Mouse (Mus musculus) WW6 (cell line): ENCODE data around the gene Prkcb.

ENCODE experiments used
- DNase-seq: peaks from one replicate; pipeline ENCODE4 v3.0.0-alpha.2; 2013; ENCODE audit warnings: low read depth, low spot score

Prkcb gene

DNA sequence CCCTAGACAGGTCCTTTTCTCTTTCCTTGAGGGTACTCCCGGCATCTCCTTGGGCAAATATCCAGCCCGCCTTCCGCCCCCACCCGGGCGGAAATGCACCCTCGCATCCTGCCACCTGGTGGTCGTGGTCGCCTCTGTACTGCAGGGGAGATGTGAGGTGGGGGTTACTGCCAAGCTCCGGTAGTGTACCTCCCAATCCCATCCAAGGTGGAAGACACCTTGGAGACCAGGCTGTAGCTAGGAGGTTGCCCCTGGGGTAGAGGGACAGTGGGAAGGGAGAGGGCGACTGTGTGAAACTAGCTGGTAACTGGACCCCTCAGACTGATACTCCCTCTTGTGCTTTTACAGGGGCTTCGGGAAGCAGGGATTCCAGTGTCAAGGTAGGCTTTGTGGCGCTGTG lies 1.6 kb downstream of the Prkcb start:
- DNase-seq = no peak

DNA sequence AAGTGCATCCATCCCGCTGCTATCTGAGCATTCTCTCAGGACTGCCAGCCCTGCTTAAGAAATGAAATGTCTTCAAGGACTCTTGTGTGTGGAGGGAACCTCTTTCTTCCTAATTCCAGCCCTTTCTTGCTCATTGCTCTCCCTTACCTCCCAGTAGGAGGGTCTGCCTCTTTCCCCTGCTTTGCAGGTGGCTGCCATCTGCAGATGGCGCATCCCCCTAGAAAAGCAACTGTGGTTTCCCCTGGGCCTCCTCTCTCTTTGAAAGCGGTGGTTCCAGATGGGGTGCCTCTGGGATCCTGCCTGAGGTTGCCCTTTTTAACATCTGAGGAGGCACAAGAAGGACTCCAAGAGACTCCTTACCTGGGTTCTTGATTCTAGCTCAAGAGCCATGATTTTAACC lies 2.2 kb downstream of the Prkcb start:
- no peak for DNase-seq

DNA sequence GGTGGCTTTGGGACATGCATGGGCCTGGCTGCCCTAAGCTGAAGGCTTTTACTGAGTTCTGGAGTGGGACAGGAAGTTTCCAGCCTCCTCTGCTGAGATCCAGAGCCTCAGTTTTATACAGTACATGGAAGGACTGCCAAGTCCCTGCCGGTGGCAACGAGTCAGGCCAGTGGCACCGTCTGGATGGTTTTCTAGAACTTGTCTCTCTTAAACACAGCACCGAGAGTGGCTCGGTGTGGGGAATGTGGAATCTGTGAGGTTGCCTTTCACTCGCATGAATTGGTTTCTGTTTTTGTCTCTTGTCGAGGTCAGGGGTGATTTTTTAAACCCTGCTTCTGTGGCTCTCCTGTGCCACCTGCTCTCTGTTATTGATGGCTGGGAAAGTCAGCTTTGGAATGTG lies 3.6 kb downstream of the Prkcb start:
- no peak for DNase-seq

DNA sequence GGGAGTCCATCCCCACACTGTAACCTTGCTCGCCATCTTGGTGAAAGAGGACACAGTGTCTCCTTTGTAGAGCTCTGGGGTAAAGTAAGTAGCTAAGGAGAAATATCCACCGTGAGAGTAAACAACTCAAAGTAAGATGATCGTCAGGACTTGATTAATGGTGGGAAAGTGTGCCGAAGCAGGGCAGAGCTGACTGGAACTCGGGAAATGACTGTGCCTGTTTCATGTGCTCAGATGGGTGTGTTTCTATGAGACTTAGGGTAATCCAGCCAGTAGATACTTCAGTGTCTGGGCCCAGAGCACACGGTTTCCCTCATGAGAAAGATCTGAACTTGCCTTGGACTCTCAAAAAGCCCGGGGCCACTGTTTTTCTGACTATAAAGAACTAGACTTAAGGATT lies 5.6 kb downstream of the Prkcb start:
- no peak for DNase-seq

DNA sequence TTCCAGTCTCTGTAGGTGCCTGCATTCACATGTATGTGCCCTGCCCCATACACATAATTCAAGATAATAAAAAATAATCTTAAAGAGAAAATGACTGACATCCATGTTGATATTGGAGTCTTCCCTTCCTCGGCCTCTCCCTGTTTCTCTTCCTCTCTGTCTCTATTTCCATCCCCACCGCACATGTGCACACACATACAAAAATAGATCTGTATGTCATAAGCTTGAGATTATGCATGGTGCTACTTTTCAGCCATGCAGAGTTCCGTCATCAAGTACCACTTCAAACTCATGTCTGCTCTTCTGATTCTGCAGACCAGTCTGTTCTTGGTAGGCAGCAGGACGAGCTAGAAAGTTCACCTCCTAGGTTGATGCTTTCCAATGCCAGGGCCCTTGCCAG lies 6.8 kb downstream of the Prkcb start:
- no peak for DNase-seq

DNA sequence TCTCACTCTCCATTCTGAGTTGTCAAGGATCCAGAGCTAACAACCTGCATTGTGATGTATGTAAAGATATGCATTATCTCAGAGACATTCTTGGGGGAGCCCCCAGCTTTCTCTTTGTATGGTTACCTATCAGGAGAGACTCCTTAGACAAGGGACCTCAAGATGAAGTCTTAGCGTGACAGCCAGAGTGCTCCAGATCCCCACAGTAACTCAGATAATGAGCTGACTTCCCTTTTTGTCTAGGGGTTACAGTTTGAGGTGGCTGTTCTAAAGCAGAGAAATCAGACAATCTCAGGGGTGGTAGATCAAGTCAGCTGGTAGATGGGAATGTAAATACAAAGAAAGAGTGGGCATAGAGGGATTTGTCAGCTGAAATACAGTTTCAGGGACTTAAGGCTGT lies 7.8 kb downstream of the Prkcb start:
- DNase-seq = no peak

DNA sequence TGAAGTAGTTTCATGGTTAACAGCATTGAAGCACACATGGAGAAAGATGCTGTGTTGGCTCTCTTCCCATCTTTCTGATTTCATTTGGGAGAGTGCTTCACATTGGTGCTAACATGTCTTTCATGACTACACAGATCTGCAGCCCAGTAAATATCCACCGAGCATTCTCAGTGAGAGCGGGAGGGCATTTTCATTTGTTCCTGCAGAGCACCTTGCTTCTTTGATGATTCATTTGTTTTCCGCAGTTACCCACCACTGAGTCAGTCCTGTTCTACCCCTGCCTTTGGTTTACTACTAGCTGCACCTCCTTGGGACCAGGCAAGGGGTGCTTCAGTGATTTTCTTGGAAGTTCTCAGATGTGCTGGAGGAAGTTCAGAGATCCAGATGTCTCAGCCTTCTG lies 8.3 kb downstream of the Prkcb start:
- no peak for DNase-seq

DNA sequence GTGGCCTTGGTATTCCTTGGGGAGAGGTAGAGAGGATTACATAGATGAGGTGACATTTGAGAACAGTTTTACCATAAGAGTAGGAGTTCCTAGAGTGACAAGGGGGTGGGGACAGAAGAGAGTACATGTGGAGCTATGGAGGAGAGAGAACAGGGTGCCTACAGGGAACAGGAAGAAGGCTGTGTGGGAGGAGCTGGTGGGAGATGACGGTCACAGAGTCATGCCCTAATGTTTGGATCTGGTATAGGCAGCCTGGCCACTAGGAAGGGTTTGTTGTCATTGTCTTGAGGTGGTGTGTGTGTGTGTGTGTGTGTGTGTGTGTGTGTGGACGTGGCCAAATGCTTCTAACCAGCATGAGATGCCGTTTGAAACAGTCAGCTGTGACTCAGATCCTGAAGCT lies 9.1 kb downstream of the Prkcb start:
- no peak for DNase-seq

DNA sequence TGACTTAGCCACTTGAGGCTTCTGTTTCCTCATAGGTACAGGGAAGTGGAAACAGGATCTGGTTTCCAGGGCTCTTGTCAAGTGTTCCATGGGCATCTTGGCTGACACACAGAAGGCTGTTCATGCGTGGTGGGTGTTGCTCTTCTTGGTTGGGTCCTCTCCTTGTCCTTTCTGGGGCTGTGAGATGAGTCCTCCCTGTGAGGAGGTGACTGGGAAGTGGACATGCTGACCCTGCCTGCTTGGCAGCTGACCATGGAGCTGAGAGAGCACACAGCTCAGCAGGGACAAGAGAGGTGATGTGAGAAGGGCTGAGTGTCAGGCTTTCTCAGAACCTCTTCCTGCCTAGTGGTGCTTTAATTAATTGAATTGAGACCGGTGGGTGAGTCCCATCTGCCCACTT lies 10.2 kb downstream of the Prkcb start:
- no peak for DNase-seq

DNA sequence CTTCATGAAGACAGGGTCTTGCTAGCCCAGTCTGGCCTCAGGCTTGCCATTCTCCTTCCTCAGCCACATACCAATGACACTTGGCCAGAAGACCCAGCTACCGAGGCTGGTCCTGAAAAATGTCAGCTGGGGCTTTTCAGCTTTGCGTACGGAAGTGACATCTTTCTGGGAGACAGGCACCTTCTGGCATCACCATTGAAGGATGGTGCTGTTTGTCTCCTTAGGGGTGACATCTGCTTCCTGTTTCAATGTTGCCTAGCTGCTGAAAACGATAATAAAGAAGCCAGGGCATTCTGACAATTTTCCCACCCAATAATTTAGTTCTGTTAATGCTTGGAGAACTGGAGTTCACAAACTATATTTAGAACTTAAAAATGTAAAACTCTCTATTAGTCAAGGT lies 12.0 kb downstream of the Prkcb start:
- DNase-seq = no peak

DNA sequence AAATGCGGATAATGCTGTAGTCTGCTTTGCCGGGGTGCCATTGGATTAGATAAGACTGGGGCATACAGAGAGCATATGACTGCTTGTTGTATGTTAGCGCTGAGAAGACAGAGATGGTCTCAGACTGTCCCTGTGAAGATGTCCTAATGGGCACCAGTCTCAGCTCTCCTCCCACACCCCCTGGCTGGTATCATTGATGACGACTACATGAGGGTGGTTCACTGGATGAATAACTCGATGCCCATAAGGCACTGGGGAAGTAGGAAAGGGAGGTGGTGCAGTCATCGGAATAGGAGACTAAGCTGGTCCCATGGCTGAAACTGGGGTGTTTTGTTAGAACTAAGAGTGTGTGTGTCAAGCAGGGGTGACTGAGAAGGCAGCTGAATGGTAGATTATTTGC lies 14.0 kb downstream of the Prkcb start:
- no peak for DNase-seq

DNA sequence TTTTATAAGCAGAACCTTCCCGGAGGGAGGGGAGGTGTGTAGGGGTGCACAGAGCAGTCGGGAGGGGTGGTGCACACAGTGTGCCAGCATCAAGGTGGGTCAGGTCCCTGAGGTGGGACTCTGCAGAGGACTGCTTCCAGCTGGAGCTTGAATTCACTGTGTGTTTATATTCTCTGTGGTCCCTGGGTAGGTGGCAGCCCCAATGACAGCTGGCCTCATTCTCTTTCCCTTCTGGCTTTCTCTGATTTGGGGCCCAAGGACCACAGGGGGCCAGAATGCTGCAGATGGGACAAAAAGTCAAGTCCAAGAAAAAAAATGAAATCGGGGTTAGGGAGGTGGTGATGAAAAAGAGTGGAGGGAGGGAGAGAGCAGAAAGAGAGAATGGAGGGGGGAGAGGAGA lies 15.4 kb downstream of the Prkcb start:
- DNase-seq = no peak

DNA sequence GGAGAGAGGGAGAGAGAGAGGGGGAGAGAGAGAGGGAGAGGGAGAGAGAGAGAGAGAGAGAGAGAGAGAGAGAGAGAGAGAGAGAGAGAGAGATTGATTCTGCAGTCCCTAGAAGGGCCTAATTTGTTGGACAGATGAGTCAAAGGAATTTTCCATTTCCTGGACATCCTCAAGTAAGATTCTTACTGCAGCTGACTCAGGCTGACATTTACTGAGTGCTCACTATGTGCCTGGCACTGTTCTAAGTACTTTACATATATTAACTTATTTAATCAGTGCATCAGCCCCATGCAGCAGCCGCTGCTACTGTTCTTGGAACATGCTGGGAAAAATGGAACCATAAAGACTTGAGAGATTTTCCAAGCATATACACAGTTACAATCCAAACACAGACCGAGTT lies 16.0 kb downstream of the Prkcb start:
- DNase-seq = no peak

DNA sequence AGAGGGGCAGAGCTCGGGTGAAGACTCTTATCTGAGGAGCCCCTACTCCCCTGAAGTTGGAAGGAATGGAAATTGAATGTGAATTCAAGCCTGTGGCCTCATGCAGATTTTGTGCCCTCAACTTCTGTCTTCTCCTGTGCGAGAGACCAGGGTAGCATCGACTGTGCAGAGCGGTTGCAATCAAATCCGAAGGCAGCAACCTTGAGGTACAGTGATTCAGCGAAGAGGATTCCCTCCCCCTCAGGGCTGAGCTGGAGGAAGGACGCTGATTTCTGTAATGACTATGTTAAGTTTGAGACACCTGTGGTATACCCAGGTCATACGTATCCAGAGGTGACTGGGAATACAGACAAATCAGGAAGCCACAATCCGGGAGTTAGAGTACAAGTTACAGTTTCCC lies 18.7 kb downstream of the Prkcb start:
- DNase-seq = no peak

DNA sequence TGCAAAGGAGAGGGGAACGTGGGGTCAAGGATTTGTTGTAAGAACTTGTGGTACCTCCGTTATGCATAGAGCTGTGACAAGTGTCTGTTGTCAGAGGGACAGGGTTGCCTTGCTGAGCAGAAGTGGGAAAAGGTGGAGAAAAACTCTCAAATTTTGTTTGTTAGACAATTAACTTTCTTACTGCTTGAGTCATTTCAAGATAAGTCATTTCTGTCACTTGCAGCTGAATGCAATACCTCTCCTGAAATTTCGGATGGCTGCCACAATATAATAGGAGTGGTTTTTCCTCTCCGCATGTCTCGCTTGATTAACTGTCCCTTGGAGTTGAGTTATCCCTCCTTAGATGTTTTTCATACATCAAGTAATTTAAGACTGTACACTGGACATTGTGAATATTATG lies 20.1 kb downstream of the Prkcb start:
- DNase-seq = no peak

DNA sequence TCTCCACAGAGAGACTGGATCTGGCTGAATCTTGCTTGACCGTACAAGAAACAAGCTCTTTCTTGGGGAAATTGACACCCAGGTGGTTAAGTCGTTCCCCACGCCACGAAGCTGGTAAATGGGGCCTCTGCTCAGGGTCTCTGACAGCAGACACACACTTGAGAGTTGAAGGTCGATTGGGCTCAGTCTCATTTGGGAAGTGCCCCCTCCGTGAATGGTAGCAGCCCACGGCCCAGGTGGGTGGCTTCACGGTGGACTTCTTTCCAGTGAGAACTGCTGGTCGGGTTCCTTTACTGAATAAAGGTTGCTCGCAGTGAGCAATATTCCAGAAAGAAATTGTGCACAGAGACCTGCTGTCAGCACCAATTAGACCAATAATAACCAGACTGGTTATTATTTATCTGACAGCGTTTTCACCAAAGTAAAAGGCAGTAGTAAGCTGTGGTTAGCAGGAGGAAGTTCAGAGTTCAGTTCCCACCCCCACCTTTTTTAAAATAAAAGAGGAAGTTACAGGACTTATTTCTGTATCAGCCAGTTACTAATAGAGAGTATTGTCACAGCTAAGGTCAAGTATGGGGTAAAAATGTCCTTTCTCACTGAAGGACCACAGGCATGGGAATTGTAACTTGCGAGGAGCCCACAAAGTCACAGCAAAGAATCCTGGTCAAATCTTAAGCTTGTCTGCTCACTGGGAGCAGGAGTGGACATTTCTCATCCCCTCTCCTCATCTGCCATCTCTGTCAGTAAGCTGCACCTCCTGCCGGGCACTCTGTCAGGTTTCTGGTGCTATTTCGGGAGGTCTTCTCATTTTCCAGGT lies 21.6 kb downstream of the Prkcb start:
- DNase-seq = no peak

DNA sequence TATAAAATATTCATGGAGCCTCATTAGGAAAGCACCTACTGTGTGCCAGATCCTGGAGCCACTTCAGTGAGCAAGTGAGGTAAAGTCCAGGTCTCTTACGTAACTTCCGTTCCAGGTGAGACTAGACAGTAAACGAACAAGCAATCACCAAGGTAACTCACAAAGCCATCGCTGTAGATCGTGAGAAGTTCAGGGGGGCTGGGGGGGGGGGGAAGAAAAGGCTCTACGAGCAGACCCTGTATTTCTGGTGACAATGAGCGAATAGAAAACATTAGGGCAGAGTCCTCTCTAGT lies 22.1 kb downstream of the Prkcb start:
- DNase-seq = no peak

DNA sequence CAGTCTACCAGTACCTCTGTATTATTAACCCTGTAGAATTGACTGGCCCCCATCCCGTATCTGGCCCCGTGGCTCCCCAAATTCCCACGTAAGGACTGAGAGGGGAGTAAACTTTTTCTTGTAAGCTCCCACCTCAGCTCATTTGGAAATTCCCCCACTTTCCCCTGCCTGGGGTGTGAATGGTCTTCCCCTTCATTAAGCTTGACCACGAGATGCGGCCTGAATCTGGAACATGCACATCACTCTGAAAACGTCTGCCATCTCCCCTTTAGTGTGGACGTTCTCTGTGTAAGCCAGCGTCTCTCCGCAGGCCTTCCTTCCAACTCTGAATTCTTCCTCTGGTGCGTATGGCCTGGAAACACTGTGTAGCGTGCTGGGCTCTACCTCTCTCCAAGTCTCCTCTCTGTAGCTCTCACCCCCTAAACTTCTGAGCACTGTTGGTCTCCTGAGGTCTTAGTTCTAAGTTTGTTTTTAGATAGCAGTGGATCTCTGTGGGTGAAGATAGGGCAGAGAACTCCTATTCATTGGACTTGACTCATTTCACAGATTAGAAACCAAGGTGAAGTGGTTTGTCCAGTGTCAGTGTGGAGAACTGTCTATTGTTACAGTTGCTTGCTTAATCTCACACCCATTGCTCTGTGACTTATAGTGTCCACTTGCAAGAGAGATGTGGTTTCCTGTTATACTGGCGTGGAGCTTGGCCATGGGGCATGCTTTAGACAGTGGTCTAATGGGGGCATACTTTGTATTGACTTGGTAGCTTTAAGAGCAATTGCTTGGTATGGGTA lies 25.3 kb downstream of the Prkcb start:
- no peak for DNase-seq

DNA sequence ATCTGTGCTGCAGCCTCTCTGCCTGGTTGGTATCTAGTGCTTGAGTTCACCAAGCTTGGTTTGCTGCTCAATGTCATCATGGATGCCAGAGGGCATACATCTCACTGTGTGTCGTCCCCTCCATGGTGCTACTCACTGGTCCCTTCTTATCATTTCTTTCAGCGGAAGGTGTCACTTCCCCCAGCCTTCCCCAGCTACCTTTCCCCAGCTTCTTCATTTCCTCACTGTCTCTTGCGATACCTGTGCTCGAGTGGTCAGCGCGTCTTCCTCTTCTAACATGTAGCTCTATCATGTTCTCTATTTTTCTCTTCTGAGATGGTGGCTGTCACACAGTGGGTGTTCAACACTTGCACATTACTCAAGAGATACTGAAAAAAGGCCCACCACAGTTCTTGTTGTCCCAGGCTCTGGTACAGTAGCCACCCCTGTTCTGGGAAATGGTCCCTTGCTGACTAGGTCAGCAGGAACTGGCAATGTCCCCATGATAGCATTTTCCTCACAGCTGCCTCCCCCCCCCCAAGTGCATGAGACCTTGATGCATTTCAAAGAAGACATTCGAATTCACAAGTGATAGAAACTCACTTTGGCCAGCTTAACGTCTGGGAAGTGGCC lies 27.3 kb downstream of the Prkcb start:
- no peak for DNase-seq

DNA sequence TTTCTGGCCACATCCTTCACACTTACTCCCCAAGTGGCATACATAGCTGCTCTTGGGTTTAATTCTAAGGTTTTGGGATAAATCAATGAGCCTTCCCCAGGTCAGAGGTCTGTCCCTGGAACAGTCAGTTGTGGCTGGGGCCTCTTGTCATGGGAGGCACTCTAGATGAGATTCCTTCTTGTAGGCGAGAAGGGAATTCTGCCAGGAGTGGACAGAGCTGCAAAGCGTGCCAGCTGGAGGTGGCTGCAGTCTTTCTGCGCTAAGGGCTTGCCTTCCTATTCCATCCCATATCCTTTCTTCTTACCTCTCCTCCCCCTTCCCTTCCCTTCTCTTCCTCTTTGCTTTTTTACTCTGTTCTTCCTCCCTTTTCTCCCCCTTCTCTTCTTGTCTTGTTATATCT lies 28.1 kb downstream of the Prkcb start:
- no peak for DNase-seq

DNA sequence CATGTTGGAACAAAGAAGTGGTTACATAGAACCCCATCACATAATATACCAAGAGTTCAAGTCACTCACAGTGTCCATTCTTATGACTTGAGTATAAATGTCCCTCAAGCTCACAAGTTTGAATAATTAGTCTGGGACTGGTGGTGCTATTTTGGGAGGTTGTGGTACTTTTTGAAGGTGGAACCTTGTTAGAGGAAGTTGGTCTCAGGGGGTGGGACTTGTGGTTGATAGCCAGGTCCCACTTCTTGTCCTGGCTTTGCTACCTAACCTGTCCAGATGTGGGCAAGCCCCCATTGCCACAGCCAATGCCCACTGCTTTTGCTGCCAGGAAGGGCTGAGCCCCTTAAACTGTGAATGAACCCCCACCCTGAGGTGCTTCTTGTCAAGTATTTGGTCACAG lies 28.9 kb downstream of the Prkcb start:
- no peak for DNase-seq

DNA sequence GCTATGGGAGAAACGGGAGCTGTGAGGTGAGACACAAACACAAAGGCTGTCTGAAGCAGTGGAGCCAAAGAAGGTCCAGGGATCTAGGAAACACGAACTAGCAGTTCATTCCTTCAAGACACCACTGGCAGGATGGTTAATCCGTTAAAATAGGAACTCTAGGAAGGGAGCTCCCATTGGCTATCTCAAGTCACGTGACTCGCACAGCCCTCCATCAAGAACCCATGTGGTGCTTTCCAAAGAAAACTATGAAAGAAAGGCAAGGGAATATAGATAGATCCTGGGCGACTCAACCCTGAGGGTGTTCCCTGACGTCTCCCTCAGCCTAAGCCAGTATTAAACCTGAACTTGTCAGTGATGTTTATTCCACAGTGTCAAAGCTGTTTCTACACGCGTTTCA lies 31.0 kb downstream of the Prkcb start:
- no peak for DNase-seq
